Mouse (Mus musculus) layer of hippocampus, postnatal 14 days (tissue): Measurements from ENCODE around the gene Gm10128. TPM values are rescaled to one million over a fixed set of nuclear protein-coding genes. Genes with fewer than 3 reads are reported as not detected.
A peak's percentile ranks its signal among the peaks of the same experiment; 100 is the strongest.
"Not testable (repeated sequence)": the region's sequence is repeated elsewhere in the genome, so short reads cannot be mapped to it uniquely, and the experiment has no call there.

Experiments used
- DNase-seq, 2 experiments: peaks; one replicate each; pipeline ENCODE4 v3.0.0; 2021 to 2022; ENCODE audit warnings: low spot score in 2 of 2, mixed read lengths in 1 of 2
- long read RNA-seq, 2 experiments: library from polyadenylated mRNA; stranded (forward); transcript quantifications; one replicate each; pipeline ENCODE4 v2.0.0; 2021
- total RNA-seq, 2 experiments: library from RNA; stranded (reverse); gene quantifications; 2 replicates each; pipeline ENCODE4 v1.2.3; 2021

The Gm10128 gene
- not detected for total RNA-seq
- long read RNA-seq, experiment 1, partial matches to known transcripts = 0 of 1 reads
- long read RNA-seq, experiment 1, other reads (novel, unspliced or antisense) = 1 of 1 reads
- long read RNA-seq, experiment 2, partial matches to known transcripts = 0 of 1 reads
- long read RNA-seq, experiment 2, other reads (novel, unspliced or antisense) = 1 of 1 reads

GRCm38 (mm10) chr14:7643872-7644271 lies at the start of gene Gm10128:
Gene Gm10128, minus strand, starts transcription at chr14:7643972.
- DNase-seq = not testable (repeated sequence)

DNA sequence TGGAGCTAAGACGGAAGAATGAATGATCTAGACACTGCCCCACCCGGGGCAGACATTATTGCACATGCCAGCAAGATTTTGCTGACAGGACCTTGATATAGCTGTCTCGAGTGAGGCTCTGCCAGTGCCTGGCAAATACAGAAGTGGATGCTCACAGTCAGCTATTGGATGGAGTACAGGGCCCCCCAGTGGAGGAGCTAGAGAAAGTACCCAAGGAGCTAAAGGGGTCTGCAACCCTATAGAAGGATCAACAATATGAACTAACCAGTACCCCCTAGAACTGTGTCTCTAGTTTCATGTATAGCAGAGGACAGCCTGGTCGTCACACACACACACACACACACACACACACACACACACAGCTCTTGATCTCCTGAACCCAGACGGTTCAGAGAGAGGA lies 37.4 kb upstream of the Gm10128 start:
- not testable (repeated sequence) for DNase-seq

GRCm38 (mm10) chr14:7662491-7662890 lies 18.7 kb upstream of the Gm10128 start:
- DNase-seq = not testable (repeated sequence)

DNA sequence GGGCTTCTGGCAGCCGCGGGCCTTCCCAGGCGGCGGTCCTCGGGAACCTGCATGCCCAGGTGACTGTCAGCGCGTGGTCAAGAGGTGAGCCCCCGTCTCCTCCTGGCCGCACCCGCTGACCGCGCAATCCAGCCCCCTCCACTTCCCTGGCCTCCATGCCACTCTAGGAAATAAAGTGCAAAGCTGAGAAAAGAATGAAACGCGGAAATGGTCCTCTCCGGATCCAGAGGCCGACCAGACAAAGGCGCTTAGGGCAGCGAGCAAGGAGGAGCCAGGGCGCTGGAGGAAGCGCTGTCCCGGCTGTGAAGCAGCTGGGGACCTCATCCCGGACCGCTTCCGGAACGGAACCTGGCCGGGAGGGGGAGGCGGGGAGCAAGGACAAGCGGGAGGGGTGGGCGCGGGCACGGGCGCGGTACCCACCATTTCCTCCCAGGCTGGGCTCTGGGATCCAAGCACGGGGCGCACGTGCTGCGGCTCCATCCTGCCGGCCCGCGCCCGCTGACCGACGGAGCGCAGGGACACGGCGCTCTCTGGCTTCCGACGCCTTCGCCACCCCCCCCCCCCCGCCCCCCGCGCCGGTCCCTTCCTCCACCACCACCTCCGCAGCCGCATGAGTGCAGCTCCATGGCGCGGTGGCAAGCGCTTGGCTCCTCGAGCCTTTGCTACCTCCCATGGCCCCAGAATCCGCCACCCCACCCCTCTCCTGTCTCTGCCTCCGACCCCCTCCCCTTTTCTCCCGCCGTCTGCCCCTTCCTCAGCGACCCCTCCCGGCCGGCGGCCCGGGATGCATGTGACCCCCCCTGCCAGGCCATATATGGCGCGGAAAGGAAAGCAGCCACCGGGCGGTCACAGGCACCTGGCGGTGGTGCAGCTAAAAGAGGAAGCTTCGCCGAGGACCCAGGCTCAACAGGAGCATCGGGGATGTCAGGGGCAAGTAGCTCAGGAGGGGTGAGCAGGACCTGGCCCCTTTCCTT lies 14.6 kb upstream of the Gm10128 start:
- DNase-seq = peak in 1 of 2 experiments; percentile 2

- DNase-seq = not testable (repeated sequence)
Observed at GRCm38 (mm10) chr14:7657456-7657855, 13.7 kb upstream of the Gm10128 start.

- not testable (repeated sequence) for DNase-seq
Observed at GRCm38 (mm10) chr14:7595492-7595891, 48.3 kb downstream of the Gm10128 start, which contains the start of gene Gm10338. Gene Gm10338, minus strand, starts transcription at chr14:7595592.

Other genes with a start within 250 kb of the Gm10128 start
- gene Gm3755, start 193.1 kb downstream of the Gm10128 start, total RNA-seq = not detected
- under 1 TPM in 1 of 2 experiments, not detected in 1; 0.46 TPM for gene Gm3752, start 160.2 kb downstream of the Gm10128 start, total RNA-seq
- gene Gm3558, start 75.4 kb downstream of the Gm10128 start, total RNA-seq = 10 to 100 TPM; 10.9 to 12.5 TPM
- not detected for gene Gm10338, start 48.4 kb downstream of the Gm10128 start, total RNA-seq
- not detected for gene Gm26661, start 147.6 kb upstream of the Gm10128 start, total RNA-seq
- 10 to 100 TPM; 35.7 to 78.7 TPM for gene Flnb, start 174.0 kb upstream of the Gm10128 start, total RNA-seq